Mouse (Mus musculus) naive thymus-derived CD4-positive, alpha-beta T cell, adult 2 months (primary cell): ENCODE data around the gene Entpd3.
A peak's percentile ranks its signal among the peaks of the same experiment; 100 is the strongest.

ENCODE experiments used
- DNase-seq: peaks from one replicate; pipeline ENCODE4 v3.0.0-alpha.2; 2011; ENCODE audit warnings: low read depth

Entpd3 gene

GRCm38 (mm10) chr9:120539662-120540251 is at the start of gene Entpd3:
Entpd3 (plus strand) TSS chr9:120539818.
- peak; percentile 10 for DNase-seq

DNA sequence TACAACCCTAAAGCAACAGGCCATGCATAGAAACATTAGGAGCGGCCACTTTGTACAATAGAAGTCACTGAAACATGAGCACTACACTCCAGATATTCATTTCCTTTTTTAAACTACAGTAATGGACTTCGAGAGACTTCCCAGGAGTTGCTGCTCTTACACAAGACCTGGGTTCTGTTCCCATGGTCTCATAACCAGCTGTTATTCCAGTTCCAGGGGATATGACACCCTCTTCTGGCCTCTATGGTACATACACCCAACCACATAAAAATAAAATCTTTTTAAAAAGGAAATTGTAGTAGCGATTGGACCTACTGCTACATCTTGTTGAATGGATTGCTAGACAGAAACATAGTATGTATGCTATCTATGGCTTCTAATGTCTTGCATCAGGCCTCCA is 48.1 kb upstream of the Entpd3 start:
- no peak for DNase-seq

- peak; percentile 70 for DNase-seq
Measured at GRCm38 (mm10) chr9:120492010-120492399, 47.6 kb upstream of the Entpd3 start, which contains the start of gene Eif1b. Eif1b (plus strand) TSS chr9:120492232.

GRCm38 (mm10) chr9:120492400-120493351 is 46.9 kb upstream of the Entpd3 start:
- peak; percentile 84 for DNase-seq

DNA sequence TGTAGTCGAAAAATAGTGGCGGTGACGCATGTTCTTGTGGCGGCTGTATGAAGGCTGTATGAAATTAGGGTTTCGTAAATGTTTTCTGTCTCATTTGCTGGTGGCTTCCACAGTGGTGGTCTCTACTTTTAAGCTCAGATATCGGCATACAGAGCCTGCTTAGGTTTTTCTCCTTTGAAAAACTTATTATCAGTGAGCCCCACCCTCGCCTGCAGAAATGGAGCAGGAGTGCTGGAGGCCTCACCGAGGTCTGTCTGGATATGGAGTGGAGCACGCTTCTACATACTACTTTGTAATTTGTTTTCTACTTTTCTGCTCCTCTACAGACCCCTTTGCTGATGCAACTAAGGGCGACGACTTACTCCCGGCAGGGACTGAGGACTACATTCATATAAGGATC is 45.8 kb upstream of the Entpd3 start:
- DNase-seq, result no peak

GRCm38 (mm10) chr9:120496691-120497090 is 42.9 kb upstream of the Entpd3 start:
- peak; percentile 86 for DNase-seq

- no peak for DNase-seq
Measured at GRCm38 (mm10) chr9:120497983-120498382, 41.6 kb upstream of the Entpd3 start.

DNA sequence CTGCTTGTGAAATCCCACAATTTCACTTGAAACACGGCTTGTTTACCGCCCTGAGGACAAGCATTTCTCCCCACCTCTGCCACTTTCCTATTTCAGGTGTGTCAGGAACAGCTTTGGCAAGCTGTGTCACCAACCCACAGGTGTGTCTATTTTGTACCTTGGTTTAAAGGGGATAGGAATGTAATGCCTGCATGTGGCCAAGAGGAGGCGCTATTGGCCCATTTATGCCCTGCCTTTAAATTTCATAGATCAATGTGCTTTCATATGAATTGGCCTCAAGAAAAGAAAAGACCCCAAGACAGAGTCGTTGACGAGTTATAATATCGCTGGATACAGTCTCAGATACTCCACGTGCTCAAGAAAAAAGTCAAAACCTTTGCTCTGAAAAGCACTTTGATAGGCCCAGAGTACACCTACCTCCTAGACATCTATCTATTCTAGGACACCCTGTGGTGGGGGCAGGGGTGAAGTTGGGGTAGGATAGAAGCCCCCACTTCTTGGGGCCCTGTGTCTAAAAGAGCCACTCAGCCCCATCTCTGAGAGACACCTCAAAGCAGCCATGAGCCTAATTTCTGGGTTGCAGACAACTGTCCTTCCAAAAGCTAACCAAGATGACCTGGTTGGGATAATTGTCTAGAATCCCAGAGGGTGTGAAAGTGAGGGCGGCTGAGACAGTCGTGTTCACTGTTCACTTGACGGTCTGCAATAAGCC is 38.3 kb upstream of the Entpd3 start:
- DNase-seq, result peak; percentile 64

DNA sequence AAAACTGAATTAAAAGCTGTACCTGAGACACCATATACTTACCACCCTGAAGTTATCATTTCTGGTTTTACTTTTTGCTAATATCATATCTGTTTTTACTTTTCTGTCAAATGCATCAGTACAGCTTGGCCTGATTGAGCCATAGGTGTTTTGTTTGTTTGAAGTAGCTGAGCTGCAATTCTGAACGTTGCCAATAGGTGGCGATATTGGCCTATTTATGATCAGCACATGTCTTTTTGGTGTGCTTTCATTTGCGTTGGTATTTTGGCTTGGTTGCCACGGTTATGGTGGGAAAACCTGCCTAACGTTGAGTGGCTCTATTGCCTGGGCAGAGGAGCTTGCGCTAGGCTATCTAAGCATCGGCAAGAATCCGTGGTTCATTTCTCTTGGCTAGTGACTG is 37.6 kb upstream of the Entpd3 start:
- DNase-seq, result peak; percentile 94

DNA sequence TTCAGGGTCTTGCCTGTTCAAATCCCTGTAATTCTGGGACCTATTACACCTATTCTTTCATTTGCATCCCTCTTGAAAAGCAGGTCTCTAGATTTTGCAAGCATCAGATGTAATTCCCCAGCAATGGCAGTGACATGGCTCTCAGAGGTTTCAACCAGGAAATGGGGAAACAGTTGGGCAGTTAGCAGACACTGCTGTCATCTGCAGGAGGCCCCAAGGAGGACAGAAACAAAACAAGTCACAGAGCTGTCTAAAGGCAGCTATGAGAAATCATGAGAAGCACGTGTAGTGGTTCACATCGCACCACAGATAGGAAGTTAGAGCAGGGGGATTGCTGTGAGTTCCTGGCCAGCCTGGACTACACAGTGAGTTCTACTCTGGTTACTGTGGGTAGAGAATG is 35.2 kb upstream of the Entpd3 start:
- DNase-seq, result no peak

DNA sequence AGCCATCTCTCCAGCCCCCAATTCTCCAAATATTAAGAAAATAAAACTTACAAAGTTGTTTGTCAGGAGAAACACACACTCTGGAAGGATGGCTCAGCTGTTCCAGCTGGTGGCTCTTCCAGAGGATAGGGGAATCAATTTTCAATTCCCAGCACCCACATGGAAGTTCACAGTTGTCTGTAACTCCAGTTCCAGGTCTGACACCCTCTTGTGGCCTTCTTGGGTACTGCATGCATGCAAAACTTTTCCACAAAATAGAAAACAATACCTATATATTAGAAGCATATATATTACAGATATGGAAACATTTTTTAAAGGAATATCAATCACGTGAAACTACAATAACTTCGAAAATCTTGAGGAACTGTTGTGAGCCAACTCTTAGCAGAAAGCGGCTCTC is 27.8 kb upstream of the Entpd3 start:
- DNase-seq, result peak; percentile 55

DNA sequence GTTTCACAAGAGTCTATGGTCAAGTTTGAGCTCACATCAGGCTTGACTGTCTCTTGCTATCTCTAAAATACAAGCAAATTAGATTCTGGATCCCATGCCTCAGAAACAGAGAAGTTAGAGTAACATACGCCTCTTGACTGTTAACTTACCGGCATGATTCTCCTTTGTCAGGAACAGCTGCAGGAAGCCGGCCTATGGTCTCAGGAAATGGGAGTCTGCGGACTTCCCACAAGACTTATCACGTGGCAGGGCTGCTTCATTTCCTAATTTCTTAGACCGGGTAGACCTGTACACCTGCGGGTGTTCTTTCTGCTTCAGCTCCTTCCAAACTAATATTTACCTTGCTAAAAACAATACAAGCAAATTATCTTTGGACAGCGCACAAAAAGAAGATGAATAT is 22.9 kb upstream of the Entpd3 start:
- no peak for DNase-seq

GRCm38 (mm10) chr9:120518946-120519345 is 20.7 kb upstream of the Entpd3 start:
- DNase-seq, result no peak

DNA sequence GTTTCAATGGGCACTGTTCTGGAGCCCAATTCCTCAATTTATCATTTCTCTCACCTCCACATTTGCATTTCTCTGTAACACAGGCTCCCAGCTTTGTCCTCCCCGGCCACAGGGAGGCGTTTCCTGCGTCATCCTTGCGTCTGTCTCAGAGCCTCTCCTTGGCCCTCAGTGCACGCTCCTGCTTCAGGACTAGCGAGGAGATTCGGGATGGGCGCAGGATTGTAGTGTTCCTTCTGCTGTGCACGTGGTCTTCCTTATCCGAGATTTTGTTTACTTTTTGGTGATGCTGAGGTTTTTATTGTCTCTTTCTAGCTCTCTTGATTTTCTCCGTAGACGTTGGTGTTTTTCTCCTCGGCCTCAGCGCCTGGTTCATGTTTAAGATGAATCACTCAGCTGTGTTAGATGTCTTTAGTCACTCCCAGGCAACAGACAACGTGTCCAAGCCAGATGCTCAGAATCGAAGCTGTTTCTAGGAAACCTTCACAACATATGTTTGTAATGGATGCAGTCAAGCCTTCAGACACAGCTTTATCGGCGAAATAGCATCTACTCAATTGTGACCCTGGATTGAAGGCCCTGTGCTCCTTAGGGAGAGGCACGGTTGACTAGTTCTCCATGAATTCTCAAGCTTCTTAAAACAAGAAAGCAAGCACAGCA is 20.0 kb upstream of the Entpd3 start:
- no peak for DNase-seq

- DNase-seq, result no peak
Measured at GRCm38 (mm10) chr9:120521161-120521560, 18.5 kb upstream of the Entpd3 start.

DNA sequence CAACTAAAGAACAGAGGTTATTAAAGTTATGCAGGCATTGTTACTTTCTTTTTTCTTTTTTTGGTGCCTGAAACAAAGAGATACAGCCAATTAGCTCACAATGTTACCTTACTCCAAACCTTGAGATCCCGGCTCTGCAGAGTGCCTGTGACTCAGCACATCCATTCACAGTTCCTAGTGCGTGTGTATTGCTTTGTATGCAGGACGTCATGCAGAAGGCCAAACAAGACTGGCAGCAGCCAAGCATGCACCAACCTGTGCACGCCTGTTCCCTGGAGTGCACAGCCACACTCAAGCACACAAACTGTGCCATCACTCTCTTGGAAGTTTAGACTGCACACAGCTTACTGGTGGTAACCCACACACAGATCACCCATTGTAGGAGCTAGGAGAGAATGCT is 12.3 kb upstream of the Entpd3 start:
- DNase-seq, result no peak

DNA sequence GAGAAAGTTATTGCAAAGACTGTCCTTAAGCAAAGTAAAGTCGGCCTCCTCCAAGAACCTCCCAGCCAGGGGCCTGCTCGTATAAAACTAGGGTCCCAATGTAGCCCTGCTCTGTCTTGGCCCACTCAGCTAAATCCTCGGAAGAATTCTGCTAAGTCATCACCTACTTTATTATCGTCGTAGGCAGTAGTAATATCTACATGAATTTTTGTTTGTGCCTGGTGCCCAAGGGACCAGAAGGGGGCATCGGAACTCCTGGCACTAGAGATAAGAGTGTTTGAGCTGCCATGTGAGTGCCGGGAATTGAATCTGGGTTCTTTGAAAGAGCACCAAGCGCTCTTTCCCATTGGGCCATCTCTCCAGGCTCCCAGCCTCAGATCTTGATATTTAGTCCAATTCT is 11.7 kb upstream of the Entpd3 start:
- DNase-seq, result no peak

GRCm38 (mm10) chr9:120528815-120529510 is 10.7 kb upstream of the Entpd3 start:
- no peak for DNase-seq

- DNase-seq, result no peak
Measured at GRCm38 (mm10) chr9:120530471-120530870, 9.1 kb upstream of the Entpd3 start.

GRCm38 (mm10) chr9:120532062-120532461 is 7.6 kb upstream of the Entpd3 start:
- no peak for DNase-seq

GRCm38 (mm10) chr9:120532691-120533090 is 6.9 kb upstream of the Entpd3 start:
- DNase-seq, result no peak
